Mouse (Mus musculus): ENCODE results near the gene Agrn.

The Agrn gene

GRCm38 (mm10) chr4:156197131-156197828, at the start of gene Agrn:
Gene Agrn (minus strand): TSS chr4:156197488.
- DNase-seq (ENCODE audit: low spot score): no peak

GRCm38 (mm10) chr4:156236651-156237447, 39.6 kb upstream of the Agrn start:
- DNase-seq (ENCODE audit: low spot score): no peak

- peak; percentile 66 for DNase-seq (ENCODE audit: low spot score)
Measured at GRCm38 (mm10) chr4:156235808-156236533, 38.7 kb upstream of the Agrn start, which contains the start of gene Noc2l. Gene Noc2l (plus strand): TSS chr4:156236010.

DNA sequence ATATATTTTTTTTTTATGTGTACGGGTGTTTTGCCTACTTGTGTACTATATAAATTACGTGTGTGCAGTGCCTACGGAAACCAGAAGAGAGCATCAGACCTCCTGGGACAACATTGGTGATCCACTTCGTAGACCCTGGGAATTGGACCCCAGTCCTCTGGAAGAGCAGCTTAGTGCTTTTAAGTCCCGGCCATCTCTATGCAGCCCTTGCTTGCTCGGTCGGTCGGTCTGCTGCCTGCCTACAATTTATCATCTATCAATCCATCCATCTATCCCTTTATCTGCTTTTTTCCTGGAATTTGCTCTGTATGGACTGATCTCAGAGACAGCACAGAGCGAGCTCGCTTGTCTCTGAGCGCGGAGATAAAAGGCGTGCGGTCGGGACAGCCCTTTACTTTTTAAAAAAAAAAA, 38.1 kb upstream of the Agrn start:
- no peak for DNase-seq (ENCODE audit: low spot score)

DNA sequence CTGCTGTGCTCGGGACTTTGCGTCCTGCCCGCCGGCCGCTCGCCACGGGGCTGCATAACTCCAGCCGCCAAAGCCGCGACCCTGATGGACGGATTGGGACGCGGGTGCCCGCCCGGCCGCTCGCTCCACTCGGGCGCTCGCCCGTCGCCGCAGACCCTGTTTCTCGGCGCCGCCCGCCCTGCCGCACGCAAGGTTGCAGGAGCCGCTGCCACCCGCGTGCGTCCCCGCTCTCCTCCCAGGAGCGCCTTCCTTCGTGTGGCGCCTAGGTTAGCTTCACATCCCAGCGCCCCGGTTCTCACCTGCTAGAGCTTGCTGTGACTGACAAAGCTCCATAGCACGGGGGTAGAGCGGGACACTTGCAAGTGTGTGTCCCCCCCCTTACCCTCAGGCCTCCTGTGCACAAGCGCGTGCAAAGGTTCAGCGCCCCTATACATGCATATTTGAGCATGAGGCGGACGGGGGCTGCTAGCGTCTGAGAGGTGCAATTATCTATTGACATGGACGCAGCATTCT, 37.5 kb upstream of the Agrn start, which contains the start of gene Plekhn1:
Gene Plekhn1, minus strand, starts transcription at position 157 of the 513 bp plus-strand sequence.
- peak; percentile 40 for DNase-seq (ENCODE audit: low spot score)

GRCm38 (mm10) chr4:156234021-156234501, 36.8 kb upstream of the Agrn start:
- no peak for DNase-seq (ENCODE audit: low spot score)

DNA sequence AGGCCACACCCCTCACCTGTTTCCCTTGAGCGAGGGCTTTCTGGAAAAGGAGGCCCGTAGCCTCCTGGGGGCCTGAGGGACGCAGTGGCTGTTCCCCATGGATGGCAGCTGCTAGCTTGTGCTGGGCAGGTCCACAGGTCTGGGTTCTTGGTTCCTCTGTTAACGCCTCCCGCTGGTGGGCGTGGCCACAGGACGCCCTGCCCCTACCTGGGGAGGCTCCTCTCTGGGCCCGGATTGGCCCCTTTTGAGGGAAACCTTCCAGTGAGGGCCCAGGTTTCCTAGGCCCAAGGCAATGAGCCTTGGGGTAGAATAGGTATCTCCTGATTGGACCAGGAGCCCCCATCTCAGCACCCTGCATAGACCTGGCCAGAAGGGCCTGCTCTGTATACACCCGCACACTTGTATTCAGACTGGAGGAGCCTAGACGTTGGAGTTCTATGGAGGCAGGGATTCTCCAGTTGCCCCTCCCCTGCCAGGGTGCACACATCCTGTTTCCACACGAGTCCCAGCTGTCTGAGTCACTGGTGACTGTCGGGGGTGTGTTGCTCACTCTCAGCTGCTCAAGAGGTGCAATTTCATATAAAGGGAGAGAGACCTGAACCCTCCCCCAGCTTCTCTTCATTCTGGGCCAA, 31.2 kb upstream of the Agrn start:
- no peak for DNase-seq (ENCODE audit: low spot score)

DNA sequence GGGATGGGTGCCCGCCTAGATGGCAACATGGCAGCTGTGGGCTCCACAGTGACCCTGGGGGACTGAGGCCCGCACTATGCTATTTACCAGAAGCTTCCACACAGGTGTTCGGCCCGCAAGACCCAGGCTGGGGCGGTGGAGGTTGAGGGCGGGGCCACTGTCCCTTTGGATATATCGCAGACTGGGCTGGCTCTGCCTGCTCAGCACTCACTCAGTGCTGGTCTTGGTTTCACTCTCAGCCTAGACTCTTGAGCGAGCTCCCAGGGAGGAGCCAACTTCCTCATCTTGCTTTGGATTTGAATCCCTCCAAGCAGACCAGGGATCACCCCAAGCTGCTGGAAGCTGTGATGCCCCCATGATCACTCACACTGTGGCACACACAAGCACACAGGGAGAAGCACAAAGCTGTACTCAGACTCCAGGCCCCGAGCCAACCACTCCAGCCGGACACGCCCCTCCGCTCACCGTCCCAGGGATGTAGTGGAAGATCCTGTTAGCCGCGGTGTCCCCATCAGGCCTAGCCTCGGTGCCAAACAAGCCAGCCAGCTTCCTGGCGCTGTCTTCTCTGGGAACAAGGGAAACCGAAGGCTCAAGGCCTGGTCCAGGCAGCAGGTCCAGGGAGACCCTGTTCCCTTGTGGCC, 30.6 kb upstream of the Agrn start:
- DNase-seq (ENCODE audit: low spot score): no peak

DNA sequence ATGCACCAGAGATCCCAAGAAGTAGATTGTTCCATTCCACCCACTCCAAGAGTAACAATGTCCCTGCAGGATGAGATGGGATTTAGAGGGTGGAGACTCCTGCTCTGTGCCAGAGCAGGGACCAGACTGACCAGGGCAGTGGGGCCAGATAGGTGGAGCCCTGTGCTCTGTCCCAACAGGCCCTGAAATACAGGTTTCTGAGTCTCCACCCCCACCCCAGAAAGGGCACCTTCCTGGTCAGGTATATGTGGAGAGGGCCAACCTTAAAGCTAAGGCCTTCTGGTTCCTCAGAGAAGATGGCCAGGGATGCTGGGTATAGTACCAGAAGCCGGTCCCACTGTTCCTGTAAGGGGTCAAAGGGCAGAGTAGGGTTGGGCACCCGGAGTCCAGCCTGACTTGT, 27.0 kb upstream of the Agrn start:
- no peak for DNase-seq (ENCODE audit: low spot score)

DNA sequence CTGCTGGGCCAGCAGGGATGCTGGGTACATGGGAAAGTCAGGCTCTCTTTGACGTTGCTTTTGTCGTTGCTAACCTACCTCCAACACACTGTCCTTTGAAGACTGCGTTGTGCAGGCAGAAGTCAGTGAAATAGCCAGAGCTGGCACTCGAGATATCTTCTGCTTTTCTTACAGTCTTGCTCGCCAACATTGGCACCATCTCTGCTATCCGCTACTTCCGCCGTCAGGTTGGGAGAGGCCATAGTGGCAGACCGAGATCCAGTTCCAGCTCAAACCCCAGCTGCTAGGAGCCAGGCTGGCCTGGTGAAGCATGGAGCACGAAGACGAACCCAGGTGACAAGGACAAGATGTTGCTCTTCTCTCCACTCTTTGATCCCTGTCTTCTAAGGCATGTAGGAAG, 22.6 kb upstream of the Agrn start:
- no peak for DNase-seq (ENCODE audit: low spot score)

DNA sequence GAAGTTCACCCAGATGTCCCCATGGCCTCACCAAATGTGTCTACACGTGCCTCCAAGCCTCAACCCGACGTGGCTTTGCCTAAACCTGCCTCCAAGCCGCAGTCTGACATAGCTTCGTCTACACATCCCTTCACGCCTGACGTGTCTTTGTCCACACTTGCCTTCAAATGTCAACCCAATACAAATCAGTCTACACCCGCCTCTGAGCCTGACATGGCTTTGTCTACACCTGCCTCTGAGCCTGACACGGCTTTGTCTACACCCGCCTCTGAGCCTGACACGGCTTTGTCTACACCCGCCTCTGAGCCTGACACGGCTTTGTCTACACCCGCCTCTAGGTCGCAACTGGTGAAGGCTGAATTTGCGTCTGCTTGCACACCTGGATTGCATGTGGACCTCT, 20.6 kb upstream of the Agrn start:
- no peak for DNase-seq (ENCODE audit: low spot score)

GRCm38 (mm10) chr4:156217022-156217669, 19.9 kb upstream of the Agrn start:
- no peak for DNase-seq (ENCODE audit: low spot score)

DNA sequence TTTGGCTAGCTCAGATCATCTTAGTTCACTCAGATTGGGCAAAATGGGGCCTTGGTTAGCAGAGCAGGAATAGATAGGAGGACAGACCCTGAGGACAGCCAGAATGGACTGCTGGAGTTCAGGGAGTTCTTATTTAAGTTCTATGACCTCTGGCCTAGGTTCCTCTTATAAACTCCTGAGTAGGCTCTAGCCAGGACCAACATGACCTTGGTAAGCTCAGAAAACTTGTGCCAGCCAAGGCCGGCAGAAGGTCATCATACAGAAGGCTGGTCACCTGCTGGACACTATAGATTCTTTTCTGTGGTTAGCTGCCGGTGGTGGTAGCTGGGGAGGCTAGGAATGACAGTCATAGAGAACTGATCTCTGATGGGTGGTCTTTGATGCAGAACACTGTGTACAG, 18.9 kb upstream of the Agrn start:
- DNase-seq (ENCODE audit: low spot score): no peak

GRCm38 (mm10) chr4:156215649-156216048, 18.4 kb upstream of the Agrn start, which contains the start of gene Perm1:
Gene Perm1 (plus strand): TSS chr4:156215868.
- no peak for DNase-seq (ENCODE audit: low spot score)

DNA sequence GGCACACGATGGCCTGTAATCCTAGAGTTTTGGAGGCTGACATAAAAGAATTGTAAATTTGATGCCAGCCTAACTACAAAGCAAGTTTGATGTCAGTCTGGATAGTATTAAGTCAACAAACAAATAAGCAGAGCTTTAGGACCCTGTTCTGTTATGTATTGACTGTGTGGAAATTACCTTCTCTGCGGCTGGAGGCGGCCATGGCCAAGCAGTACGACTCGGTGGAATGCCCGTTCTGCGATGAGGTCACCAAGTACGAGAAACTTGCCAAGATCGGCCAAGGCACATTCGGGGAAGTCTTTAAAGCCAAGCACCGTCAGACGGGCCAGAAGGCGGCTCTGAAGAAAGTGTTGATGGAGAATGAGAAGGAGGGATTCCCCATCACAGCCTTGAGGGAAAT, 15.8 kb upstream of the Agrn start:
- no peak for DNase-seq (ENCODE audit: low spot score)

- no peak for DNase-seq (ENCODE audit: low spot score)
Measured at GRCm38 (mm10) chr4:156209963-156210635, 12.8 kb upstream of the Agrn start.

- DNase-seq (ENCODE audit: low spot score): no peak
Measured at GRCm38 (mm10) chr4:156208872-156209271, 11.6 kb upstream of the Agrn start.

DNA sequence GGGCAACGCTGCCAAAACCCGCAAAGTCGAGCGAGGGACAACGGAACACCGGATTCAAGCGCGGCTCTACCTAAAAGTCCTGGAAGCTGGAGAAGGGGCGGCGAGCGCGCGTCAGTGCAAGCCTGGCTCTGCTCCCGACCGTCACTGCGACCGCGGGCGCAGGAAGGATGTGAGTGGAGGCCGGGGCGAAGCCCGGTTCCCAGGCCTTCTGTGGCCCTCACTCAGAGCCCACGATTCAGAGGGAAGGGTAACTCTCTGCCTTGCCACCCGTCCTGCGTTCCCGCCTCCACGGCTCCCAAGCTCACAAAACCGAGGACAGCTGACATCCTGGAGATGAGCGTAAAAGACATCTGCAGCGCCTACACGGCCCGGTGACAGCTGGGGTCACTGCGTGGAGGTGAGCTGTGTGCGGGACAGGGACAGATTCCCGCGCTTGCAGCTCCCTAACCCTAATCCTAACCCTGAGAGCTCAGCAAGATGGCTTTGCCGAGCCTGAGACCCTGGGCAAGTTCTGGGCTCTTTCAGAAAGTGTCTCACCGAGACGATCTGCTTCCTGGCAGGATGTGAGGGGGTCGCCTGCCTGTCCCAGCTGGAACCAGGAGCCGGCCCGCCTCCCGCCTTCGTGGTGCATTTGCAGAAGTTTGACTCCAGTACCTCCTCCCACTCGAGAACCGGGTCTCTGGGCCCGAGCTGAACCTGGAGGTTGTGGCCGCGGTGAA, 6.3 kb upstream of the Agrn start:
- no peak for DNase-seq (ENCODE audit: low spot score)

GRCm38 (mm10) chr4:156203001-156203412, 5.7 kb upstream of the Agrn start, which contains the start of gene AW011738:
Gene AW011738 (plus strand): TSS chr4:156203304.
- DNase-seq (ENCODE audit: low spot score): no peak
